Mouse (Mus musculus): Measurements from ENCODE around the gene Olfr104-ps.

- no peak for TF ChIP-seq CTCF (IDR thresholded peaks at IDR 0.05; ENCODE audit: borderline replicate concordance, extremely low read depth, insufficient read depth, insufficient read length)
- no peak for TF ChIP-seq POLR2A (IDR thresholded peaks at IDR 0.05; ENCODE audit: borderline replicate concordance, extremely low read depth, insufficient read depth, insufficient read length, poor library complexity, severe bottlenecking)
Measured at GRCm38 (mm10) chr17:37359282-37359681, at the start of gene Olfr104-ps.

All from brain, embryonic 14.5 days (tissue).